Mouse (Mus musculus) liver, embryonic 14.5 days (tissue): Measurements from ENCODE around the gene Plekha7. TPM values are rescaled to one million over a fixed set of nuclear protein-coding genes. Genes with fewer than 3 reads are reported as not detected.

ENCODE experiments used
- ATAC-seq: fragments of 200-750 bp; cut with Nextera tagmentation; 2 replicates; pipeline ENCODE4 v1.8.0; 2017; ENCODE audit warnings: moderate number of reproducible peaks, mild to moderate bottlenecking, moderate library complexity; ENCODE audit not compliant: insufficient read depth
- DNase-seq, 3 experiments: peaks; one replicate each; pipeline ENCODE4 v3.0.0-alpha.2; 2012 to 2013; ENCODE audit warnings: low read depth in 3 of 3, low spot score in 3 of 3
- H3K27ac ChIP-seq: fragments of 300-500 bp; sonication (generic); 2 replicates; pipeline ENCODE4 v1.5.1; 2014; ENCODE audit warnings: moderate library complexity, mild to moderate bottlenecking, control low read depth, inconsistent platforms
- H3K27me3 ChIP-seq: fragments of 300-500 bp; sonication (generic); 2 replicates; pipeline ENCODE4 v1.6.1; 2014; ENCODE audit warnings: mild to moderate bottlenecking, low read length, moderate library complexity; ENCODE audit not compliant: control insufficient read depth, insufficient read depth
- H3K36me3 ChIP-seq: fragments of 300-500 bp; sonication (generic); replicated peaks from 2 replicates; pipeline ENCODE4 v1.6.1; 2014; ENCODE audit warnings: low read depth; ENCODE audit not compliant: control insufficient read depth, insufficient read depth
- H3K4me1 ChIP-seq, 2 experiments: fragments of 200-500 bp in 1 of 2; fragments of 300-500 bp in 1 of 2; sonication (generic) in 1 of 2; replicated peaks; 2 replicates each; pipeline ENCODE4 v1.6.1; 2012 to 2014; ENCODE audit warnings: antibody characterized with exemption in 1 of 2, inconsistent platforms in 1 of 2, low read length in 1 of 2; ENCODE audit not compliant: control insufficient read depth in 2 of 2, insufficient read depth in 2 of 2
- H3K4me2 ChIP-seq: fragments of 300-500 bp; sonication (generic); 2 replicates; pipeline ENCODE4 v1.6.1; 2014; ENCODE audit warnings: low read depth, mild to moderate bottlenecking, control low read depth, moderate library complexity
- H3K4me3 ChIP-seq, 2 experiments: fragments of 200-500 bp in 1 of 2; fragments of 300-500 bp in 1 of 2; sonication (generic) in 1 of 2; 2 replicates each; pipeline ENCODE4 v1.5.1; 2012 to 2014; ENCODE audit warnings: low read depth in 2 of 2, low read length in 2 of 2, mild to moderate bottlenecking in 2 of 2, control low read depth in 1 of 2, inconsistent platforms in 1 of 2, moderate library complexity in 1 of 2; ENCODE audit not compliant: insufficient read depth in 1 of 2
- H3K9ac ChIP-seq: fragments of 300-500 bp; sonication (generic); replicated peaks from 2 replicates; pipeline ENCODE4 v1.6.1; 2014; ENCODE audit warnings: mild to moderate bottlenecking, control low read depth, moderate library complexity
- H3K9me3 ChIP-seq: fragments of 300-500 bp; sonication (generic); 2 replicates; pipeline ENCODE4 v1.6.1; 2016; ENCODE audit warnings: low read length, mixed read lengths; ENCODE audit not compliant: control insufficient read depth
- CTCF ChIP-seq: IDR thresholded peaks from 2 replicates; pipeline ENCODE4 v1.5.1; 2016; ENCODE audit warnings: antibody characterized with exemption, low read depth, control low read depth
- EP300 ChIP-seq: IDR thresholded peaks from 2 replicates; pipeline ENCODE4 v1.6.1; 2016; ENCODE audit warnings: antibody characterized with exemption, low read depth
- WGBS: fragments of 180-500 bp; shearing (Covaris S2); extraction: QIAGEN DNeasy Blood & Tissue Kit; methylation state at CpG from one replicate; pipeline ENCODE4 v1.1.7; 2014; ENCODE audit not compliant: insufficient replicate concordance; 5-methylcytosine and 5-hydroxymethylcytosine counted together
- polyA plus RNA-seq, 2 experiments: library from polyadenylated mRNA; depleted of rRNA in 1 of 2; stranded (reverse) in 1 of 2; unstranded in 1 of 2; fragments of >200 nt; fragmentation: Nextera tagmentation in 1 of 2; extraction: Ambion mirVana in 1 of 2; gene quantifications; 2 replicates each; pipeline versions ENCODE4 v1.2.1 to v1.2.3; 2012 to 2014

Plekha7 gene
- polyA plus RNA-seq, 2 experiments: 1.5 to 2.1 TPM

DNA sequence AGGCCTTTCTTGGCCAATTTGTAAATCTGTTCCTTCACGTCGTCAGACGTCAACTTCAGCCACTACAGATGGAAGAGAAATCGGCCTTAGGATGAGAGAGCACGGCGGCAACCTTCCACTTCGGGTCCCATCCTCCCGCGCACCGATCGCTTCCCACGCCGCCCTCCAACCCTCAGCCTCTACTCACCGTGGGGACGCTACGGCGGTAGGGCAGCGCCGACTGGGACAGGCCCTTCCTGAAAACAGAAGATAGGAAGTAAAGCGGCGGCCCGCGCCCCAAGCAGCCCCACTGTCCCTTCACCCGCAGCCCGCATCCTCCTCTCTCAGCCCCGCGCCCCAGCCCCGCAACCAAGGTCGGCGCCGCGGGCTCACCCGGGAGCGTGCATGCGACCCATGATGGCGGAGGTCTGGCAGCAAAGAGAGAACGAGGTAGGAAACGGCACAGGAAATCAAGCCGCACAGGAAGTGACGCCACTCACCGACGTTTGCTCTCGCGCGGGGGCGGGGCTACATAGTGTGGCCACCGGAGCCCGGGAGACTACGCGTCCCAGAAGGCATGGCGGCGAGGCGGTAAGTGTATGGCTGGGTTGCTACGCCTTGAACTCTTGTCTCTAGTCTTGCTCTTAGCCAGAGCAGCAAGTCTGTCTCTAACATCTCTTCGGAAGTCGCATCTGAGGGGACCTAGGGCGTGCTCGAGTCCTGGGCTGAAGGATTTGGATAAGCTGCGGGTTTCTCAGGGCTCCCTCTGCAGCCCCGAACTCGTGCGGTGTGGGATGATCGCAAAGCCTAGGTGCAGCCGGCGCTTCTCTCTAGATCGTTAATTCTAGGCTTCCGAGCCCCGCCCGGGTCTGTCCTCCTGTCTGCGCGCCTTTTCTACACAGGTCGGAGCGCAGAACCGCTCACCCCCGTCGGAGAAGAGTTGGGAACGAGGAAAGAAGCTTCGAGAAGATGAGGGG is 25.8 kb upstream of the Plekha7 start, which contains the start of gene Rps13:
Gene Rps13 (minus strand): TSS at position 483 of the 956 bp plus-strand sequence.
- DNase-seq (peak; percentile 90 to 93 (median 93)), ATAC-seq (peak; percentile 98)
- H3K36me3 ChIP-seq: peaks cover 34% of the 10 kb centered on the region
- no peaks in the 10 kb centered on the region for H3K9me3 ChIP-seq
- no peak for TF ChIP-seq EP300
- TF ChIP-seq CTCF: no peak
- H3K27me3 ChIP-seq: no peaks in the 10 kb centered on the region
- WGBS: under 1% methylated on average over 78 of the region's 78 CpGs
- H3K27ac ChIP-seq: peak within 1 kb of the TSS; percentile 82
- peak within 1 kb of the TSS; percentile 94 for H3K9ac ChIP-seq
- peak within 1 kb of the TSS; percentile 92 for H3K4me2 ChIP-seq
- peak within 1 kb of the TSS; percentile 96 to 97 for H3K4me3 ChIP-seq
- peaks cover 8 to 14% of the 10 kb centered on the region in 2 experiments; a peak in 3 of 4 replicates for H3K4me1 ChIP-seq

GRCm38 (mm10) chr7:116331246-116331645 is 23.1 kb upstream of the Plekha7 start:
- Histone ChIP-seq H3K27ac (no peak overlapping the region), H3K9ac (no peak overlapping the region), H3K4me2 (no peak overlapping the region), H3K27me3 (no peaks in the 10 kb centered on the region), H3K36me3 (peaks cover 34% of the 10 kb centered on the region), H3K4me3 (no peak overlapping the region), H3K4me1 (peaks cover 8 to 11% of the 10 kb centered on the region in 2 experiments; a peak in 3 of 4 replicates), H3K9me3 (no peaks in the 10 kb centered on the region)
- ATAC-seq (no peak), DNase-seq (no peak)
- 72% methylated on average over 2 of the region's 2 CpGs for WGBS
- no peak for TF ChIP-seq CTCF
- no peak for TF ChIP-seq EP300

- H3K4me3 ChIP-seq: no peak overlapping the region
- ATAC-seq (no peak), DNase-seq (no peak)
- no peak for TF ChIP-seq CTCF
- no peak for TF ChIP-seq EP300
- peaks cover 4 to 9% of the 10 kb centered on the region in 2 experiments; a peak in 3 of 4 replicates for H3K4me1 ChIP-seq
- H3K27ac ChIP-seq: no peak overlapping the region
- WGBS: 82% methylated on average over 4 of the region's 4 CpGs
- no peaks in the 10 kb centered on the region for H3K9me3 ChIP-seq
- peaks cover 34% of the 10 kb centered on the region for H3K36me3 ChIP-seq
- H3K9ac ChIP-seq: no peak overlapping the region
- H3K27me3 ChIP-seq: no peaks in the 10 kb centered on the region
- H3K4me2 ChIP-seq: no peak overlapping the region
Measured at GRCm38 (mm10) chr7:116329858-116330257, 21.7 kb upstream of the Plekha7 start.

GRCm38 (mm10) chr7:116328777-116329176 is 20.6 kb upstream of the Plekha7 start:
- Histone ChIP-seq H3K27me3 (no peaks in the 10 kb centered on the region), H3K4me2 (no peak overlapping the region), H3K9me3 (no peaks in the 10 kb centered on the region), H3K9ac (no peak overlapping the region), H3K4me3 (no peak overlapping the region), H3K4me1 (peaks cover 2 to 9% of the 10 kb centered on the region in 2 experiments; a peak in 3 of 4 replicates), H3K36me3 (peaks cover 34% of the 10 kb centered on the region), H3K27ac (no peak overlapping the region)
- DNase-seq (no peak), ATAC-seq (no peak)
- no peak for TF ChIP-seq CTCF
- no peak for TF ChIP-seq EP300
- WGBS: 62% methylated on average over 7 of the region's 7 CpGs

DNA sequence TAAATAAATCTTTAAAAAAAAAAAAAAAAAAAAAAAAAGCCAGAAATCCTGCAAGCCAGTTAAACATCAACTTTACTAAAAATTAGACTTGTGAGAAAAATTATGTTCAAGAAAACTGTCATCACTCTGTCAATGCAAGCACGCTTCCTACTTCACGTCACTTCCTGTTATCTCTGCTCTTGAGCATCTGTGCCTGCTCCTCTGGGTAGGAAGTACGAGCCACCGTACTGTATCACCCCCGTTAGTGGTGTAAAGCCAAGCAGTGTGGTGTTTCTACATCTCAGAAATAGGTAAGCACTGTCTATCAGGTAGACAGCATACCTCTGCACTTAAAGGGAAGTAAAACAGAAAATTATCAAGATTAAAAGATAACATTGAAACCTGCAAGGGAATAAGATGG is 19.7 kb upstream of the Plekha7 start:
- DNase-seq (no peak), ATAC-seq (no peak)
- no peak overlapping the region for H3K9ac ChIP-seq
- H3K4me1 ChIP-seq: peaks cover under 1 to 7% of the 10 kb centered on the region in 2 experiments; a peak in 2 of 4 replicates
- no peak overlapping the region for H3K27ac ChIP-seq
- 45% methylated on average over 5 of the region's 5 CpGs for WGBS
- no peak overlapping the region for H3K4me3 ChIP-seq
- H3K4me2 ChIP-seq: no peak overlapping the region
- peaks cover 33% of the 10 kb centered on the region for H3K36me3 ChIP-seq
- no peaks in the 10 kb centered on the region for H3K27me3 ChIP-seq
- TF ChIP-seq CTCF (no peak), EP300 (no peak)
- H3K9me3 ChIP-seq: no peaks in the 10 kb centered on the region
